Mouse (Mus musculus): ENCODE data around the gene Foxd4.

Foxd4 gene

GRCm38 (mm10) chr19:24873873-24874272 is 27.1 kb downstream of the Foxd4 start:
- no peak for DNase-seq

DNA sequence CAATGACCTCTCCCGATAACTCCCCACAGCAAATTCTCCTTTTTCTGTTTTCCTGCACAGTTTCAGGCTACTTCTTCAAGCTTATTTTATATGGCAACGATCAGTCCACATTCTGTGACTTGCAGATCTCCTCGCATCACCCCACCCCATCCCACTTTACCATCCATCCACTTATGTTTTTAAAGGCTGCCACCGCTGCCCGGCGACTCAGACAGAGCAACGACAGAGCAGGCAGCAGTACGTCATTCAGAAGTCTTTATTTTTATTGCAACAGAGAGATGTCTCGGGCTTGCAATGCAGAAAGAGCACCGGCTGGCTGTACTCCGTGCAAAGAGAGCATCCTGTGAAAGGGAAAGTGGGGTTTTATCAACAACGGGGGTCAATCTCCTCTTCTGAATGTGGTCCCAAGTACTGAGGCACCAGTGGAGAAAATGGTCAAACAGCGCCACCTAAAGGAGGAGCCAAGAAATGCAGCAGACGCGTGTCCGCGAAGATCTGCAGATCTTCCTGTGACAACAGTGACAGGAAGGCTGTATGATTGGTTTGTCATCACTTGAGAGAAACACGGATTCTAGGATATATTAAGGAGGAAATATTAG is 29.9 kb downstream of the Foxd4 start:
- DNase-seq = peak; percentile 21

DNA sequence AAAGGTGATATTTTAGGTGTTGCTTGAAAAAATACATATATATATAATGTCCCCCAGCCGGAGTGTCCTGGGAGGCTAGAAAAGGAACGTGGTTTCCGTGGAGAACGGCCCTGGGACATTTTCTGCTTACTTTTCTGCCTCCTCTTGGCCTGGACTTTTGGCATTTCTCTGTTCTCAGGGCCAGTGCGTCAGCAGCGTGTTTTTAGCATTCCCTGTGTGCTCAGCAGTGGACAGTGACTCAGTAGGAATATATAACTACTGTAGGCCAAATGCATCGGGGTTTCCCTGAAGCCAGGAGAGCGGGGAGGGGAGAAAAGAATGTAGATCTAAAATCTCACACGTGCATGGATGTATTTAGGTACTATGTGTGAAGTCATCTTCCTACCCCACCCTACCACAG is 35.6 kb downstream of the Foxd4 start:
- DNase-seq = no peak

DNA sequence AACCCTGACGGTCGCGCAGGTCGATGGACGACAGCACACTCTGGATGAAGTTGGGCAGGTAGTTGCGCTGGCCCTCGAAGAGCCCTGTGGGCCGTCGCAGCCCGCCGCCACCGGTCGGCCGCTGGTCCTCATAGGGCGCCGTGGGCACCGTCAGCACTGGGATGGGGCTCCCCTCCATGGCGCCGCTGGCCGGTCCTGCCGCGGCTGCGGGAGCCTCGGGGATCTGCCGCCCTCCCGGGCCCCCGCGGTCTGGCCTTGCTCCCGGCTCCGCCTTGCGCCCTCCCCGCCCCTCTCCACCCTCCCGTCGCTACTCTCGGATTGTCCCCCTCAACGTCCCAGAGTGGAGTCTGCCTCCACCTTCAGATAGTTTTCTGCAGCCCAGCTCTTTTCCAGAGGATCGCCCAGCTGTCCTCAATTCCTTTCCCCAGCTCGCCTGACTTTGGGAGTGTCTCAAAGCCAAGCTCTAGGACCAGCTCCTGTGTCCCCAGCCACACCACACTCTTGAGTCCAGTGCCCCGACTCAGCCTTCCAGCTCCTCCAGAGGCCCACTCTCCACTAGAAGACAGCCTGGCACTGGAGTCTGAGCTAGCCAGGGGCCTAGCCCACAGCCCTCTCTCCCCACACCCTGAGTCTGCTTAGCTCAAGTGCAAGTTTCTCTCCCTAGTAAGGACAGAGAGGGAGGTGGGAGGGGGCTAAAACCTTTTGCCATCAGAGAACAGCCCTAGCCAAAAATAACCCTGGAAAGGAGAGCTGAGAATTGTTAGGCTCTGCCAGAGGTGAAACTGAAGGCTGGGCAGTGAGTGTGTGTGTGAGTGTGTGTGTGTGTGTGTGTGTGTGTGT is 39.2 kb downstream of the Foxd4 start, which contains the start of gene Pgm5:
Gene Pgm5 (minus strand): TSS at position 244 of the 840 bp plus-strand sequence.
- DNase-seq = peak; percentile 3

DNA sequence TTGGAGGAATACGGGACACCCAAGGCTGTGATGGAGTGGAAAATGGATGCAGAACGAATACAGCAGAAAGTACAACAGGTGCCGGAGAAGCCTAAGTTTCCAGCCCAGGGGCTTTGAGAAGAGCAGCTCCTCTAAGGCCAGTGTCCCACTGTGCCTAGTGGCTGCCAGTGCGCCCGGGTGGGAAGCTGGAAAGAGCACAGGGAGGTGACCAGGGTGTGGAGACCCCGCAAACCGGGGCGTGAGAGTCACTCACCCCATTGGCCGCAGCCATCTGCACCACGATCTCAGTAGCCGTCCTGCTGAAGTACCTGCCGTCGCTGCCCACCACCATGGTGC is 39.8 kb downstream of the Foxd4 start:
- DNase-seq = no peak

DNA sequence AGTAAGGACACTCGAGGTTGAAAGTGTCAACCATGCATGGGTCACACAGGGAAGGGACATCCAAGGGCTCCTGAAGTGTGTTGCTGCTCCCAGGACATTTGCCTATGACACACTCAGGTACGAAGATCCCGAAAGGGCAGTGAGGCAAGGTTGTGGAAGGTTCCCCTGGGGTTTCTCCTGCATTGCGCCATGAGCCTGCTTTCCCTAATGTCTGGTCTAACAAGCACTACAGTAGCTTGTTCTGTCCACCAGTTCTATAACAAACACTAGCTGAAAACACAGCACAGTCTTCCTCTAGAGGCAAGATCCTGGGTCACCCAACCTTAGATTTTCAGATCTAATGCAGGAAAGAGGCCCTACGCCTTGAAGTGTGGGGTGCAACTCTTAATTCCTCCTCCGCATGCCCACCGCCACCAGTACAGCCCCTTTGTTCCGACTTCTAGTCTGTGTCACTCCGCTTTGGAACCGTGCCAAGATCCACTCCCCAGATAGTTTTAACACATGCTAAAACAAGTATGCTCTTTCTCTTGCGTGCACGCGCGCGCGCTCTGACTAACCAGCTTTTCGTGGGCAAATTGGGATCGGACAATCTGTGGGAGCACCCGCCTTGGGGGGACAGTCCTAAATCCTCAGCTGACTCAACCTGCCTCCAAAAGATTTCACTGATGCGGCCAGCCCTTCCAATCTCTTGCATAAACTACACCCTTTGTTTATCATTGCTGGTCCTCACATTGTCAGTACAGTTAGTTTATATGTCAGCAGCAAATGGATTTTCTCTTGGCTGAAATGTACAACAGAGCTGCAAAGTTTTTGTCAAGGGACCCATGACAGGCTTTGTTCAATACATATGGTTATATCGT is 49.3 kb downstream of the Foxd4 start:
- DNase-seq = no peak
